Mouse (Mus musculus): Measurements from ENCODE around the gene Cth. TPM values are rescaled to one million over a fixed set of nuclear protein-coding genes. Genes with fewer than 3 reads are reported as not detected.
A peak's percentile ranks its signal among the peaks of the same experiment; 100 is the strongest.

Gene Cth
- polyA plus RNA-seq, 1 experiment = 3.9 TPM

GRCm38 (mm10) chr3:157880983-157881382 is 43.9 kb downstream of the Cth start:
- no peak overlapping the region for H3K27ac ChIP-seq (ENCODE audit: insufficient read depth, low read length)
- WGBS = 46% methylated on average over 3 of the region's 3 CpGs
- no peak for TF ChIP-seq POLR2A (IDR thresholded peaks at IDR 0.05; ENCODE audit: borderline replicate concordance, insufficient read depth, low read length)
- no peak for TF ChIP-seq CTCF (IDR thresholded peaks at IDR 0.05; ENCODE audit: borderline replicate concordance, insufficient read depth, low read depth, low read length)

GRCm38 (mm10) chr3:157877847-157878246 is 47.0 kb downstream of the Cth start:
- Histone ChIP-seq H3K27ac (ENCODE audit: insufficient read depth, low read length) (no peak overlapping the region), H3K4me3 (replicated peaks; ENCODE audit: insufficient read depth, low read depth, low read length) (no peak overlapping the region), H3K4me1 (ENCODE audit: control insufficient read depth, insufficient read depth, low read length) (0 out of 2 replicates have a peak, but pooled peaks cover 3% of the 10 kb centered on the region), H3K27me3 (ENCODE audit: control insufficient read depth, insufficient read depth, low read length) (no peaks in the 10 kb centered on the region)
- DNase-seq = no peak
- TF ChIP-seq POLR2A (IDR thresholded peaks at IDR 0.05; ENCODE audit: borderline replicate concordance, insufficient read depth, low read length) (no peak), CTCF (IDR thresholded peaks at IDR 0.05; ENCODE audit: borderline replicate concordance, insufficient read depth, low read depth, low read length) (no peak)

More at GRCm38 (mm10) chr3:157880983-157881382, 43.9 kb downstream of the Cth start:
- DNase-seq = no peak
- H3K4me1 ChIP-seq (ENCODE audit: control insufficient read depth, insufficient read depth, low read length) = 0 out of 2 replicates have a peak, but pooled peaks cover 3% of the 10 kb centered on the region
- H3K4me3 ChIP-seq (replicated peaks; ENCODE audit: insufficient read depth, low read depth, low read length) = no peak overlapping the region
- H3K27me3 ChIP-seq (ENCODE audit: control insufficient read depth, insufficient read depth, low read length) = no peaks in the 10 kb centered on the region

- TF ChIP-seq POLR2A (IDR thresholded peaks at IDR 0.05; ENCODE audit: borderline replicate concordance, insufficient read depth, low read length) = no peak
- TF ChIP-seq CTCF (IDR thresholded peaks at IDR 0.05; ENCODE audit: borderline replicate concordance, insufficient read depth, low read depth, low read length) = peak; percentile 52; the same call in 1 of the 2 replicates
- DNase-seq = peak; percentile 35 to 42
- Histone ChIP-seq H3K27ac (ENCODE audit: insufficient read depth, low read length) (no peak overlapping the region), H3K27me3 (ENCODE audit: control insufficient read depth, insufficient read depth, low read length) (no peaks in the 10 kb centered on the region), H3K4me1 (ENCODE audit: control insufficient read depth, insufficient read depth, low read length) (0 out of 2 replicates have a peak, but pooled peaks cover 3% of the 10 kb centered on the region), H3K4me3 (replicated peaks; ENCODE audit: insufficient read depth, low read depth, low read length) (peak overlapping the region; percentile 30)
- WGBS = 8% methylated on average over 11 of the region's 11 CpGs
Measured at GRCm38 (mm10) chr3:157876439-157877156, 48.3 kb downstream of the Cth start.

- H3K4me1 ChIP-seq (ENCODE audit: control insufficient read depth, insufficient read depth, low read length) = 0 out of 2 replicates have a peak, but pooled peaks cover 6% of the 10 kb centered on the region
- no peaks in the 10 kb centered on the region for H3K27me3 ChIP-seq (ENCODE audit: control insufficient read depth, insufficient read depth, low read length)
Measured at GRCm38 (mm10) chr3:157872897-157873296, 52.0 kb downstream of the Cth start.

GRCm38 (mm10) chr3:157867836-157868235 is 57.0 kb downstream of the Cth start:
- Histone ChIP-seq H3K27me3 (ENCODE audit: control insufficient read depth, insufficient read depth, low read length) (no peaks in the 10 kb centered on the region), H3K27ac (ENCODE audit: insufficient read depth, low read length) (no peak overlapping the region), H3K4me3 (replicated peaks; ENCODE audit: insufficient read depth, low read depth, low read length) (no peak overlapping the region), H3K4me1 (ENCODE audit: control insufficient read depth, insufficient read depth, low read length) (0 out of 2 replicates have a peak, but pooled peaks cover 3% of the 10 kb centered on the region)
- no peak for DNase-seq
- TF ChIP-seq CTCF (IDR thresholded peaks at IDR 0.05; ENCODE audit: borderline replicate concordance, insufficient read depth, low read depth, low read length) = no peak
- TF ChIP-seq POLR2A (IDR thresholded peaks at IDR 0.05; ENCODE audit: borderline replicate concordance, insufficient read depth, low read length) = no peak
- 89% methylated on average over 2 of the region's 2 CpGs for WGBS

More at GRCm38 (mm10) chr3:157872897-157873296, 52.0 kb downstream of the Cth start:
- no peak for DNase-seq
- Histone ChIP-seq H3K4me3 (replicated peaks; ENCODE audit: insufficient read depth, low read depth, low read length) (no peak overlapping the region), H3K27ac (ENCODE audit: insufficient read depth, low read length) (no peak overlapping the region)
- TF ChIP-seq POLR2A (IDR thresholded peaks at IDR 0.05; ENCODE audit: borderline replicate concordance, insufficient read depth, low read length) = no peak
- no peak for TF ChIP-seq CTCF (IDR thresholded peaks at IDR 0.05; ENCODE audit: borderline replicate concordance, insufficient read depth, low read depth, low read length)
- 84% methylated on average over 4 of the region's 4 CpGs for WGBS

GRCm38 (mm10) chr3:157866251-157866650 is 58.6 kb downstream of the Cth start:
- no peak overlapping the region for H3K4me3 ChIP-seq (replicated peaks; ENCODE audit: insufficient read depth, low read depth, low read length)
- H3K27ac ChIP-seq (ENCODE audit: insufficient read depth, low read length) = no peak overlapping the region
- TF ChIP-seq CTCF (IDR thresholded peaks at IDR 0.05; ENCODE audit: borderline replicate concordance, insufficient read depth, low read depth, low read length) = no peak
- no peak for TF ChIP-seq POLR2A (IDR thresholded peaks at IDR 0.05; ENCODE audit: borderline replicate concordance, insufficient read depth, low read length)
- H3K4me1 ChIP-seq (ENCODE audit: control insufficient read depth, insufficient read depth, low read length) = 0 out of 2 replicates have a peak, but pooled peaks cover 3% of the 10 kb centered on the region
- H3K27me3 ChIP-seq (ENCODE audit: control insufficient read depth, insufficient read depth, low read length) = no peaks in the 10 kb centered on the region
- no peak for DNase-seq
- WGBS = 78% methylated on average over 4 of the region's 4 CpGs

- 86% methylated on average over 2 of the region's 2 CpGs for WGBS
- H3K4me1 ChIP-seq (ENCODE audit: control insufficient read depth, insufficient read depth, low read length) = 0 out of 2 replicates have a peak, but pooled peaks cover 3% of the 10 kb centered on the region
- no peak overlapping the region for H3K27ac ChIP-seq (ENCODE audit: insufficient read depth, low read length)
- H3K27me3 ChIP-seq (ENCODE audit: control insufficient read depth, insufficient read depth, low read length) = no peaks in the 10 kb centered on the region
- TF ChIP-seq CTCF (IDR thresholded peaks at IDR 0.05; ENCODE audit: borderline replicate concordance, insufficient read depth, low read depth, low read length) (no peak), POLR2A (IDR thresholded peaks at IDR 0.05; ENCODE audit: borderline replicate concordance, insufficient read depth, low read length) (no peak)
- no peak for DNase-seq
- no peak overlapping the region for H3K4me3 ChIP-seq (replicated peaks; ENCODE audit: insufficient read depth, low read depth, low read length)
Measured at GRCm38 (mm10) chr3:157865848-157866247, 59.0 kb downstream of the Cth start.

- Histone ChIP-seq H3K27ac (ENCODE audit: insufficient read depth, low read length) (no peak overlapping the region), H3K4me3 (replicated peaks; ENCODE audit: insufficient read depth, low read depth, low read length) (no peak overlapping the region), H3K27me3 (ENCODE audit: control insufficient read depth, insufficient read depth, low read length) (no peaks in the 10 kb centered on the region), H3K4me1 (ENCODE audit: control insufficient read depth, insufficient read depth, low read length) (0 out of 2 replicates have a peak, but pooled peaks cover 3% of the 10 kb centered on the region)
- TF ChIP-seq CTCF (IDR thresholded peaks at IDR 0.05; ENCODE audit: borderline replicate concordance, insufficient read depth, low read depth, low read length) = no peak
- no peak for DNase-seq
- 74% methylated on average over 6 of the region's 6 CpGs for WGBS
Measured at GRCm38 (mm10) chr3:157865431-157865830, 59.4 kb downstream of the Cth start.
